In the genomic region with DNA sequence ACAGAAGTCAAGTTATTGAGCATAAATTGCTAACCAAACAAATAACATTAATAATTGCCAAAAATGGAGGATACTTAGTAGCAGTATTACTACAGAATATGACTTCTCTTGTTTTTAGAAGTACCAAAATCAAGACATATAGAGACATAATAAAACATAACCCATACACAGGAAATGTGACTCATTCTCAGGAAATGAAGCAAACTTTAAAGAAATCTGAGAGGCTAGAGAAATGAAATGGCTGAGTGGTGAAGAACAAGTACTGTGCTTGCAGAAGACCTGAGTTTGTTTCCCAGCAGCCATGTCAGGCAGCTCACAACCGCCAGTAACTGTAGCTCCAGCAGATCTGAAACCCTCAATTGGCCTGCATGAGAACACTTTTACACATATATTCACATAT, we compare ENCODE assay signal across 36 mouse cellular contexts. TPM values are rescaled to one million over a fixed set of nuclear protein-coding genes. Genes with fewer than 3 reads are reported as not detected.
DNase-seq lines count a peak whose midpoint lies in the region; TF ChIP-seq lines count a peak whose summit lies in the region.
"Had no signal": no experiment of that assay in that cellular context is flagged by ENCODE, and none has a peak within 500 bp of the region (broad histone marks: within the 10 kb centered on the region; RNA-seq: fewer than 3 reads in every experiment).

No protein-coding gene starts in this region.

- H3K4me3 ChIP-seq in bone marrow macrophage, adult 2 months (ENCODE audit: insufficient read depth, low read length): no peak overlapping the region
- H3K4me3 ChIP-seq: embryonic facial prominence, embryonic 10.5 days; embryonic facial prominence, embryonic 15.5 days; heart, embryonic 13.5 days; hindbrain, embryonic 10.5 days; hindbrain, embryonic 15.5 days; intestine, embryonic 15.5 days; limb, embryonic 10.5 days; limb, embryonic 15.5 days; liver, embryonic 13.5 days; midbrain, embryonic 10.5 days; midbrain, embryonic 15.5 days had no signal

- DNase-seq in 3T3-L1 (ENCODE audit: low read depth, low spot score): peak; percentile 13
- peak; percentile 32 for DNase-seq in CD4-positive helper T cell, adult 2 months (ENCODE audit: low read depth, low spot score)
- DNase-seq in naive thymus-derived CD4-positive, alpha-beta T cell, adult 2 months (ENCODE audit: low read depth): peak; percentile 61
- DNase-seq in cerebellum, adult 8-10 months: no peak
- DNase-seq in kidney, postnatal 14 days: no peak
- no peak for DNase-seq in heart, adult 9 months (ENCODE audit: low spot score in 2 of 2)
- DNase-seq: adrenal gland, adult 2 months; adrenal gland, postnatal 36 days; cerebellum, adult 2 months; cerebellum, postnatal 25 days; gastrocnemius, postnatal 25 days; heart, adult 18-20 months; heart, postnatal 10 days; kidney, adult 2 months; layer of hippocampus, adult 9-11 months; liver, embryonic 13.5 days; lung, adult 2 months; lung, postnatal 14 days; right cerebral cortex, postnatal 14 days; thymus, adult 18-20 months; thymus, postnatal 4 days had no signal

- TF ChIP-seq POLR2A in bone marrow macrophage, adult 2 months (IDR thresholded peaks at IDR 0.05; ENCODE audit: borderline replicate concordance, low read depth, low read length): no peak

- H3K27ac ChIP-seq in bone marrow macrophage, adult 2 months (ENCODE audit: insufficient read depth, low read depth, low read length): peak overlapping the region; percentile 33; the same call in 1 of the 2 replicates
- H3K27ac ChIP-seq: embryonic facial prominence, embryonic 10.5 days; embryonic facial prominence, embryonic 15.5 days; heart, embryonic 13.5 days; hindbrain, embryonic 10.5 days; hindbrain, embryonic 15.5 days; intestine, embryonic 15.5 days; limb, embryonic 10.5 days; limb, embryonic 15.5 days; liver, embryonic 13.5 days; midbrain, embryonic 10.5 days; midbrain, embryonic 15.5 days; stomach, postnatal 0 days had no signal

- H3K4me1 ChIP-seq in bone marrow macrophage, adult 2 months (ENCODE audit: control insufficient read depth, insufficient read depth, low read length): peaks cover 5% of the 10 kb centered on the region
- H3K4me1 ChIP-seq: embryonic facial prominence, embryonic 10.5 days; embryonic facial prominence, embryonic 15.5 days; heart, embryonic 13.5 days; hindbrain, embryonic 10.5 days; hindbrain, embryonic 15.5 days; intestine, embryonic 15.5 days; limb, embryonic 10.5 days; limb, embryonic 15.5 days; liver, embryonic 13.5 days; midbrain, embryonic 10.5 days; midbrain, embryonic 15.5 days had no signal

- no peak for TF ChIP-seq CTCF in bone marrow macrophage, adult 2 months (IDR thresholded peaks at IDR 0.05; ENCODE audit: low read depth, low read length)

RNA-seq across cellular contexts. Expression of a gene that starts 30.8 kb away (rescaled TPM):
- not detected in 2 replicates for polyA plus RNA-seq in bone marrow macrophage, adult 2 months (2012; ENCODE audit: insufficient read depth, insufficient read length, missing spikeins)
- polyA plus RNA-seq: adrenal gland, adult 2 months; C2C12; cerebellum, adult 2 months; embryonic facial prominence, embryonic 10.5 days; heart, embryonic 13.5 days; hindbrain, embryonic 10.5 days; hindbrain, embryonic 15.5 days; kidney, embryonic 16.5 days; limb, embryonic 10.5 days; midbrain, embryonic 10.5 days; neural tube, embryonic 11.5 days had no signal

Comparison
In these comparisons a context has a peak if more than half of its experiments do, and no peak if none do; other contexts are left out.
1. DNase-seq: peak in 3T3-L1 (single experiment), CD4-positive helper T cell, adult 2 months (single experiment) and naive thymus-derived CD4-positive, alpha-beta T cell, adult 2 months (single experiment); none in cerebellum, adult 8-10 months (single experiment), kidney, postnatal 14 days (single experiment) and heart, adult 9 months (0 of 2).